Mouse (Mus musculus) lung, embryonic 16.5 days (tissue): Measurements from ENCODE around the gene Tmem95. TPM values are rescaled to one million over a fixed set of nuclear protein-coding genes. Genes with fewer than 3 reads are reported as not detected.
A peak's percentile ranks its signal among the peaks of the same experiment; 100 is the strongest.
"Not testable (repeated sequence)": the region's sequence is repeated elsewhere in the genome, so short reads cannot be mapped to it uniquely, and the experiment has no call there.

Experiments
- ATAC-seq: fragments of 200-750 bp; cut with Nextera tagmentation; 2 replicates; pipeline ENCODE4 v1.8.0; 2017; ENCODE audit warnings: low read depth, mild to moderate bottlenecking, moderate library complexity
- H3K27ac ChIP-seq: fragments of 300-500 bp; sonication (generic); 2 replicates; pipeline ENCODE4 v1.5.1; 2014; ENCODE audit warnings: mild to moderate bottlenecking, control low read depth, low read length
- H3K27me3 ChIP-seq: fragments of 300-500 bp; sonication (generic); 2 replicates; pipeline ENCODE4 v1.6.1; 2014; ENCODE audit warnings: low read depth, low read length, mixed read lengths; ENCODE audit not compliant: control insufficient read depth, insufficient read depth
- H3K36me3 ChIP-seq: fragments of 300-500 bp; sonication (generic); 2 replicates; pipeline ENCODE4 v1.6.1; 2014; ENCODE audit warnings: low read length; ENCODE audit not compliant: control insufficient read depth, insufficient read depth
- H3K4me1 ChIP-seq: fragments of 300-500 bp; sonication (generic); replicated peaks from 2 replicates; pipeline ENCODE4 v1.6.1; 2014; ENCODE audit warnings: low read length, mixed read lengths; ENCODE audit not compliant: control insufficient read depth, insufficient read depth
- H3K4me2 ChIP-seq: fragments of 300-500 bp; sonication (generic); 2 replicates; pipeline ENCODE4 v1.6.1; 2014; ENCODE audit warnings: low read depth, low read length, control low read depth
- H3K4me3 ChIP-seq: fragments of 300-500 bp; sonication (generic); 2 replicates; pipeline ENCODE4 v1.5.1; 2014; ENCODE audit warnings: mild to moderate bottlenecking, low read length, control low read depth
- H3K9ac ChIP-seq: fragments of 300-500 bp; sonication (generic); 2 replicates; pipeline ENCODE4 v1.6.1; 2014; ENCODE audit warnings: low read length, control low read depth
- H3K9me3 ChIP-seq: fragments of 300-500 bp; sonication (generic); 2 replicates; pipeline ENCODE4 v1.6.1; 2016; ENCODE audit warnings: low read length; ENCODE audit not compliant: control insufficient read depth
- WGBS: fragments of 180-500 bp; shearing (Covaris S2); extraction: QIAGEN DNeasy Blood & Tissue Kit; methylation state at CpG from one replicate; pipeline ENCODE4 v1.1.7; 2014; 5-methylcytosine and 5-hydroxymethylcytosine counted together
- polyA plus RNA-seq: library from polyadenylated mRNA; unstranded; fragments of >200 nt; fragmentation: Nextera tagmentation; extraction: Ambion mirVana; gene quantifications from 2 replicates; pipeline ENCODE4 v1.2.1, GENCODE M21; 2015

Tmem95 gene
- polyA plus RNA-seq, 1 experiment from 2014 or later, result not detected

GRCm38 (mm10) chr11:69918118-69918517 lies 40.3 kb upstream of the Tmem95 start:
- Histone ChIP-seq H3K4me3 (no peak overlapping the region), H3K36me3 (peaks cover 38% of the 10 kb centered on the region), H3K9ac (no peak overlapping the region), H3K4me1 (peaks cover 37% of the 10 kb centered on the region), H3K27ac (no peak overlapping the region), H3K9me3 (no peaks in the 10 kb centered on the region), H3K4me2 (no peak overlapping the region), H3K27me3 (no peaks in the 10 kb centered on the region)
- ATAC-seq, result no peak
- WGBS, result 79% methylated on average over 5 of the region's 5 CpGs

GRCm38 (mm10) chr11:69917379-69917948 lies 39.6 kb upstream of the Tmem95 start:
- Histone ChIP-seq H3K9me3 (no peaks in the 10 kb centered on the region), H3K4me1 (peaks cover 35% of the 10 kb centered on the region), H3K36me3 (peaks cover 40% of the 10 kb centered on the region), H3K4me3 (no peak overlapping the region), H3K27ac (no peak overlapping the region), H3K4me2 (no peak overlapping the region), H3K9ac (no peak overlapping the region), H3K27me3 (no peaks in the 10 kb centered on the region)
- WGBS, result 79% methylated on average over 8 of the region's 8 CpGs
- ATAC-seq, result no peak

- H3K4me1 ChIP-seq, result peaks cover 32% of the 10 kb centered on the region
- H3K27ac ChIP-seq, result not testable (repeated sequence)
Observed at GRCm38 (mm10) chr11:69916652-69917378, 39.0 kb upstream of the Tmem95 start.

GRCm38 (mm10) chr11:69915667-69916627 lies 38.1 kb upstream of the Tmem95 start:
- Histone ChIP-seq H3K4me3 (no peak overlapping the region), H3K27ac (no peak overlapping the region), H3K9ac (no peak overlapping the region), H3K4me1 (peaks cover 32% of the 10 kb centered on the region), H3K27me3 (no peaks in the 10 kb centered on the region), H3K9me3 (no peaks in the 10 kb centered on the region), H3K36me3 (peaks cover 55% of the 10 kb centered on the region), H3K4me2 (no peak overlapping the region)
- 53% methylated on average over 5 of the region's 5 CpGs for WGBS
- no peak for ATAC-seq

More at GRCm38 (mm10) chr11:69916652-69917378, 39.0 kb upstream of the Tmem95 start:
- not testable (repeated sequence) for ATAC-seq, H3K4me2 ChIP-seq, H3K4me3 ChIP-seq, H3K9me3 ChIP-seq, H3K27me3 ChIP-seq, H3K9ac ChIP-seq
- 53% methylated on average over 7 of the region's 7 CpGs for WGBS
- peaks cover 47% of the 10 kb centered on the region for H3K36me3 ChIP-seq

GRCm38 (mm10) chr11:69914917-69915430 lies 37.2 kb upstream of the Tmem95 start:
- ATAC-seq, result no peak
- Histone ChIP-seq H3K4me1 (peaks cover 32% of the 10 kb centered on the region), H3K4me2 (peak overlapping the region; percentile 93), H3K36me3 (peaks cover 64% of the 10 kb centered on the region), H3K27me3 (no peaks in the 10 kb centered on the region), H3K9me3 (no peaks in the 10 kb centered on the region), H3K27ac (no peak overlapping the region), H3K4me3 (peak overlapping the region; percentile 98), H3K9ac (peak overlapping the region; percentile 85)
- WGBS, result 29% methylated on average over 9 of the region's 9 CpGs

GRCm38 (mm10) chr11:69914372-69914764 lies 36.5 kb upstream of the Tmem95 start:
- H3K9me3 ChIP-seq, result no peaks in the 10 kb centered on the region
- peak overlapping the region; percentile 85 for H3K9ac ChIP-seq
- peak overlapping the region; percentile 82 for H3K27ac ChIP-seq
- peak overlapping the region; percentile 98 for H3K4me3 ChIP-seq
- H3K27me3 ChIP-seq, result no peaks in the 10 kb centered on the region
- peak overlapping the region; percentile 93 for H3K4me2 ChIP-seq
- no peak; the same call in 1 of the 2 replicates for ATAC-seq
- H3K36me3 ChIP-seq, result peaks cover 67% of the 10 kb centered on the region
- H3K4me1 ChIP-seq, result peaks cover 29% of the 10 kb centered on the region
- WGBS, result under 1% methylated on average over 17 of the region's 17 CpGs

GRCm38 (mm10) chr11:69913554-69914371 lies 35.9 kb upstream of the Tmem95 start, which contains the start of gene Gps2:
Gene Gps2 (plus strand): TSS chr11:69913888.
- H3K4me1 ChIP-seq, result peaks cover 23% of the 10 kb centered on the region
- peak within 1 kb of the TSS; percentile 85 for H3K9ac ChIP-seq
- H3K4me3 ChIP-seq, result peak within 1 kb of the TSS; percentile 98
- peak within 1 kb of the TSS; percentile 82 for H3K27ac ChIP-seq
- H3K9me3 ChIP-seq, result no peaks in the 10 kb centered on the region
- peaks cover 68% of the 10 kb centered on the region for H3K36me3 ChIP-seq
- no peaks in the 10 kb centered on the region for H3K27me3 ChIP-seq
- ATAC-seq, result peak; percentile 90
- WGBS, result 2% methylated on average over 57 of the region's 61 CpGs
- H3K4me2 ChIP-seq, result peak within 1 kb of the TSS; percentile 93

GRCm38 (mm10) chr11:69912716-69913530 lies 35.1 kb upstream of the Tmem95 start:
- H3K4me3 ChIP-seq, result peak overlapping the region; percentile 98
- 65% methylated on average over 15 of the region's 15 CpGs for WGBS
- ATAC-seq, result peak; percentile 5; the same call in 1 of the 2 replicates

More at GRCm38 (mm10) chr11:69912716-69913530, 35.1 kb upstream of the Tmem95 start:
- Histone ChIP-seq H3K9ac (peak overlapping the region; percentile 85), H3K9me3 (no peaks in the 10 kb centered on the region), H3K27me3 (no peaks in the 10 kb centered on the region), H3K4me2 (peak overlapping the region; percentile 93), H3K36me3 (peaks cover 70% of the 10 kb centered on the region), H3K27ac (peak overlapping the region; percentile 82), H3K4me1 (peaks cover 21% of the 10 kb centered on the region)
